Mouse (Mus musculus) heart, embryonic 12.5 days (tissue): ENCODE results near the gene Gm29049. TPM values are rescaled to one million over a fixed set of nuclear protein-coding genes. Genes with fewer than 3 reads are reported as not detected.
"Not testable (repeated sequence)": the region's sequence is repeated elsewhere in the genome, so short reads cannot be mapped to it uniquely, and the experiment has no call there.

Experiments used
- ATAC-seq: fragments of 200-750 bp; cut with Nextera tagmentation; 2 replicates; pipeline ENCODE4 v1.8.0; 2017; ENCODE audit warnings: moderate TSS enrichment, moderate library complexity; ENCODE audit not compliant: insufficient number of reproducible peaks, low FRiP score
- H3K27ac ChIP-seq: fragments of 300-500 bp; sonication (generic); 2 replicates; pipeline ENCODE4 v1.5.1; 2016; ENCODE audit warnings: mild to moderate bottlenecking, moderate library complexity; ENCODE audit not compliant: poor library complexity, severe bottlenecking
- H3K27me3 ChIP-seq: fragments of 300-500 bp; sonication (generic); replicated peaks from 2 replicates; pipeline ENCODE4 v1.6.1; 2016; ENCODE audit warnings: mild to moderate bottlenecking, moderate library complexity
- H3K36me3 ChIP-seq: fragments of 300-500 bp; sonication (generic); 2 replicates; pipeline ENCODE4 v1.6.1; 2016; ENCODE audit warnings: mild to moderate bottlenecking, moderate library complexity
- H3K4me1 ChIP-seq: fragments of 300-500 bp; sonication (generic); replicated peaks from 2 replicates; pipeline ENCODE4 v1.6.1; 2016; ENCODE audit warnings: mild to moderate bottlenecking
- H3K4me2 ChIP-seq: fragments of 300-500 bp; sonication (generic); 2 replicates; pipeline ENCODE4 v1.6.1; 2016; ENCODE audit warnings: mild to moderate bottlenecking, moderate library complexity
- H3K4me3 ChIP-seq: fragments of 300-500 bp; sonication (generic); 2 replicates; pipeline ENCODE4 v1.5.1; 2016; ENCODE audit warnings: mild to moderate bottlenecking
- H3K9ac ChIP-seq: fragments of 300-500 bp; sonication (generic); 2 replicates; pipeline ENCODE4 v1.6.1; 2016; ENCODE audit warnings: mild to moderate bottlenecking, moderate library complexity
- H3K9me3 ChIP-seq: fragments of 300-500 bp; sonication (generic); replicated peaks from 2 replicates; pipeline ENCODE4 v1.6.1; 2016; ENCODE audit warnings: mild to moderate bottlenecking, moderate library complexity
- WGBS: fragments of 180-500 bp; shearing (Covaris S2); methylation state at CpG from one replicate; pipeline ENCODE4 v1.1.7; 2016; 5-methylcytosine and 5-hydroxymethylcytosine counted together
- polyA plus RNA-seq: library from polyadenylated mRNA; unstranded; fragments of >200 nt; fragmentation: Nextera tagmentation; extraction: Ambion mirVana; gene quantifications from 2 replicates; pipeline ENCODE4 v1.2.1, GENCODE M21; 2016

Gm29049 gene
- not detected in 2 replicates for polyA plus RNA-seq

DNA sequence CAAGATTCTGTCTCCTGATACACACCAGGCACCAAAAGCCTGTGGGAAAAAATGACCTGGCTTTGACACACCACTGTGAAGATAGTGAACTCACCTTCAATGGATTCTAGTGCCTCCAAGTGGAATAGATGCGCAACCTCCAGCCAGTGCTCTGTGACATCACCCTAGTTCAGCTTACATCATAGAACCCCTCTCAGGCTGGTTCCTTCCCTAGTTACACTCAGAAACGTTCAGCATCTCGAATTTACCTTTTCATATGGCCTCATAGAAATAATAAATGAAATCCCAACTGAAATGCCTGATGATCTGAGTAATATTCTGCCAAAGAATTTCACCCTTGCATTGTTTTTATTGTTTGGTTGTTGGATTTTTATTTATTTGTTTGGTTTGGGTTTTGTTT is at the start of gene Gm29049:
Gene Gm29049 (minus strand): TSS at position 101 of the 400 bp plus-strand sequence.
- H3K9ac ChIP-seq, H3K4me3 ChIP-seq, H3K36me3 ChIP-seq, H3K4me2 ChIP-seq, H3K27ac ChIP-seq, H3K4me1 ChIP-seq, H3K9me3 ChIP-seq, H3K27me3 ChIP-seq, ATAC-seq: not testable (repeated sequence)
- WGBS, result 67% methylated on average over 2 of the region's 3 CpGs

Other genes starting within 250 kb of the Gm29049 start
- gene Gm20825, start 74.3 kb upstream of the Gm29049 start, polyA plus RNA-seq, result not detected in 2 replicates